ENCODE assay signal across 12 mouse cellular contexts in the genomic region with DNA sequence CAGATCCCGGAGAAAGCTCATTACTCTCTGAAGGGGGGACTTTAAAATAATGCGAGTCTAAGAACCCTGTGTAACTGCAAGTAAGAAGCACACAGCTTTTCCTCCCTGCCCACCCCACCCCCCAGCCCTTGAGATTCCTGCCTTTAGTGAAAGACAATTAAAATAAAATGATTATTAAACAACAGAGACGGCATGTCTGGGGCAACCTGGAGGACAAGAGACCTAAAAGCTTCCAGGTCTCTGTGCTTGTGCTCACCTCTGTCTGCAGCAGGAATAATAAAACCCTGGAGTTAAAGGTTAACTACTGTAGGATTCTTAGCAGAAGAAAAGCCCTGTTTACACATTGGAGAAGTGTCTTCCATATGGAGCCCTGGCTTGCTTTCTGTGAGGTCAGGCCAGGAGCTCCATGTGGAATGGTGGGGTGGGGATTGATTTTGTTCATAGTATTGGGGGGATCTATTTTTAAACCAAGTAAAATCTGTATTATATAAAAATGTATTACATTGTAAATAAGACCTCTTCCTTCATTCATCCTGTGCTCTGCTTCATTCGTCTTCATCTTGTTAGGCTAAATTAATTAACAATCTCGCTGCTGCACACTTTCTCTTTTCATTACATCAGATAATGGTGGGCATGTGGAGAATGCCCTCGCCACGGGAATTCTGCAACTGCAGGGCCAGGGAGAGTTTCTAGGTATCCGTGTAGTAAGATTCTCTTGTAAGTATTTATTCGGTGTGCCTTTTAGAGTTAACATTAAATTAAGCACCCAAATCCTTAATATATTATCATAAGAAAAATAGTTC.
A peak's percentile ranks its signal among the peaks of the same experiment; 100 is the strongest.
DNase-seq lines count a peak whose midpoint lies in the region; ATAC-seq and TF ChIP-seq lines count a peak whose summit lies in the region.
"Had no signal": no experiment of that assay in that cellular context is flagged by ENCODE, and none has a peak within 500 bp of the region (broad histone marks: within the 10 kb centered on the region; RNA-seq: fewer than 3 reads in every experiment).

No protein-coding gene starts in this region.

- H3K27me3 ChIP-seq in midbrain, embryonic 12.5 days: no peaks in the 10 kb centered on the region
- no peaks in the 10 kb centered on the region for H3K27me3 ChIP-seq in midbrain, postnatal 0 days (ENCODE audit: insufficient read depth, low read length)
- no peaks in the 10 kb centered on the region for H3K27me3 ChIP-seq in stomach, embryonic 16.5 days (ENCODE audit: control insufficient read depth, insufficient read depth, low read length)
- H3K27me3 ChIP-seq: embryonic facial prominence, embryonic 15.5 days; heart, embryonic 12.5 days had no signal

- peak overlapping the region; percentile 77 for H3K27ac ChIP-seq in midbrain, embryonic 12.5 days (replicated peaks)
- H3K27ac ChIP-seq in midbrain, postnatal 0 days (ENCODE audit: low read depth, low read length): no peak overlapping the region
- H3K27ac ChIP-seq in stomach, embryonic 16.5 days (ENCODE audit: low read length): peak overlapping the region; percentile 14; the same call in 1 of the 2 replicates
- H3K27ac ChIP-seq: embryonic facial prominence, embryonic 15.5 days; left cerebral cortex, adult 2 months had no signal

- H3K36me3 ChIP-seq in midbrain, embryonic 12.5 days: no peaks in the 10 kb centered on the region
- no peaks in the 10 kb centered on the region for H3K36me3 ChIP-seq in midbrain, postnatal 0 days (ENCODE audit: insufficient read depth, low read length)
- H3K36me3 ChIP-seq in stomach, embryonic 16.5 days (ENCODE audit: control insufficient read depth, insufficient read depth, low read length): no peaks in the 10 kb centered on the region
- H3K36me3 ChIP-seq: embryonic facial prominence, embryonic 15.5 days; heart, embryonic 12.5 days had no signal

- WGBS in midbrain, embryonic 12.5 days: 17% methylated on average over 9 of the region's 9 CpGs
- 19% methylated on average over 9 of the region's 9 CpGs for WGBS in midbrain, postnatal 0 days
- 37% methylated on average over 9 of the region's 9 CpGs for WGBS in stomach, embryonic 16.5 days

- peak; percentile 16; the same call in 1 of the 2 replicates for ATAC-seq in midbrain, embryonic 12.5 days (ENCODE audit: low FRiP score, low read depth)
- ATAC-seq in midbrain, postnatal 0 days (ENCODE audit: low FRiP score): no peak
- no peak for ATAC-seq in stomach, embryonic 16.5 days (ENCODE audit: insufficient read depth, low FRiP score)

- H3K4me3 ChIP-seq in midbrain, embryonic 12.5 days: no peak overlapping the region
- no peak overlapping the region for H3K4me3 ChIP-seq in midbrain, postnatal 0 days (ENCODE audit: low read depth, low read length)
- no peak overlapping the region for H3K4me3 ChIP-seq in stomach, embryonic 16.5 days (replicated peaks; ENCODE audit: low read length)
- H3K4me3 ChIP-seq: embryonic facial prominence, embryonic 15.5 days; heart, embryonic 12.5 days; left cerebral cortex, adult 2 months had no signal

- DNase-seq in embryo, embryonic 10.5 days (ENCODE audit: low spot score): peak; percentile 46
- no peak for DNase-seq in embryo, embryonic 9.5 days (ENCODE audit: extremely low spot score)
- DNase-seq in midbrain, postnatal 0 days (ENCODE audit: low spot score): no peak
- peak; percentile 22 for DNase-seq in kidney, postnatal 14 days
- DNase-seq in gastrocnemius, postnatal 36 days: no peak
- DNase-seq in frontal cortex, adult 2 months (ENCODE audit: extremely low spot score in 1 of 2, low spot score in 1 of 2): no peak
- DNase-seq: right cerebral cortex, postnatal 4 days had no signal

- no peak overlapping the region for H3K9ac ChIP-seq in midbrain, embryonic 12.5 days (replicated peaks)
- H3K9ac ChIP-seq in midbrain, postnatal 0 days (replicated peaks; ENCODE audit: low read length, poor library complexity, severe bottlenecking): no peak overlapping the region
- H3K9ac ChIP-seq in stomach, embryonic 16.5 days (ENCODE audit: low read length): no peak overlapping the region
- H3K9ac ChIP-seq: embryonic facial prominence, embryonic 15.5 days; heart, embryonic 12.5 days had no signal

- peak overlapping the region; percentile 30 for H3K4me2 ChIP-seq in midbrain, embryonic 12.5 days (replicated peaks)
- H3K4me2 ChIP-seq in midbrain, postnatal 0 days (ENCODE audit: low read depth, low read length, poor library complexity, severe bottlenecking): no peak overlapping the region
- no peak overlapping the region for H3K4me2 ChIP-seq in stomach, embryonic 16.5 days (ENCODE audit: low read depth, low read length)
- H3K4me2 ChIP-seq: embryonic facial prominence, embryonic 15.5 days had no signal

- H3K4me1 ChIP-seq in midbrain, embryonic 12.5 days: peaks cover 46% of the 10 kb centered on the region
- no peaks in the 10 kb centered on the region; the same call in 1 of the 2 replicates for H3K4me1 ChIP-seq in midbrain, postnatal 0 days (ENCODE audit: insufficient read depth, low read length)
- peaks cover 16% of the 10 kb centered on the region for H3K4me1 ChIP-seq in stomach, embryonic 16.5 days (ENCODE audit: control insufficient read depth, insufficient read depth, low read length)

- no peak for TF ChIP-seq CTCF in midbrain, postnatal 0 days (IDR thresholded peaks at IDR 0.05)

- intact Hi-C loops in gastrocnemius, postnatal 36 days (cut with DNase I): no loop called here

- no peaks in the 10 kb centered on the region for H3K9me3 ChIP-seq in midbrain, embryonic 12.5 days
- H3K9me3 ChIP-seq in midbrain, postnatal 0 days (ENCODE audit: low read length): no peaks in the 10 kb centered on the region
- no peaks in the 10 kb centered on the region for H3K9me3 ChIP-seq in stomach, embryonic 16.5 days (replicated peaks; ENCODE audit: control insufficient read depth, low read length)
- H3K9me3 ChIP-seq: embryonic facial prominence, embryonic 15.5 days; heart, embryonic 12.5 days had no signal

Comparison
In these comparisons a context has a peak if more than half of its experiments do, and no peak if none do; other contexts are left out.
1. DNase-seq: peak in embryo, embryonic 10.5 days (single experiment) and kidney, postnatal 14 days (single experiment); none in embryo, embryonic 9.5 days (single experiment), midbrain, postnatal 0 days (single experiment), gastrocnemius, postnatal 36 days (0 of 2) and frontal cortex, adult 2 months (0 of 2).